In genomic region chrX:106092939-106093338, GRCm38 (mm10) we compare ENCODE assay signal across 13 mouse cellular contexts. TPM values are rescaled to one million over a fixed set of nuclear protein-coding genes. Genes with fewer than 3 reads are reported as not detected.
DNase-seq lines count a peak whose midpoint lies in the region; ATAC-seq lines count a peak whose summit lies in the region.
"Had no signal": no experiment of that assay in that cellular context is flagged by ENCODE, and none has a peak within 500 bp of the region (broad histone marks: within the 10 kb centered on the region; RNA-seq: fewer than 3 reads in every experiment).

No protein-coding gene starts in this region.

- H3K27ac ChIP-seq in kidney, embryonic 14.5 days (ENCODE audit: low read depth, low read length) = peak overlapping the region; percentile 65
- H3K27ac ChIP-seq in limb, embryonic 13.5 days = no peak overlapping the region
- H3K27ac ChIP-seq: hindbrain, embryonic 14.5 days; layer of hippocampus, adult 2 months had no signal

- H3K9me3 ChIP-seq in kidney, embryonic 14.5 days (ENCODE audit: control insufficient read depth, low read length) = no peaks in the 10 kb centered on the region
- no peaks in the 10 kb centered on the region for H3K9me3 ChIP-seq in limb, embryonic 13.5 days

- no peak overlapping the region for H3K4me3 ChIP-seq in kidney, embryonic 14.5 days (ENCODE audit: low read length)
- no peak overlapping the region for H3K4me3 ChIP-seq in limb, embryonic 13.5 days
- H3K4me3 ChIP-seq: layer of hippocampus, adult 2 months had no signal

- peaks cover 4% of the 10 kb centered on the region; the same call in 1 of the 2 replicates for H3K4me1 ChIP-seq in kidney, embryonic 14.5 days (ENCODE audit: control insufficient read depth, insufficient read depth, low read length)
- peaks cover 4% of the 10 kb centered on the region; the same call in 1 of the 2 replicates for H3K4me1 ChIP-seq in limb, embryonic 13.5 days

- no peak overlapping the region for H3K9ac ChIP-seq in kidney, embryonic 14.5 days (ENCODE audit: low read depth, low read length)
- no peak overlapping the region for H3K9ac ChIP-seq in limb, embryonic 13.5 days
- H3K9ac ChIP-seq: hindbrain, embryonic 14.5 days; lung, embryonic 14.5 days had no signal

- ATAC-seq in kidney, embryonic 14.5 days (ENCODE audit: low FRiP score, low TSS enrichment) = peak; percentile 62; the same call in 1 of the 2 replicates
- peak; percentile 67 for ATAC-seq in limb, embryonic 13.5 days (ENCODE audit: low FRiP score, low read depth)

- no peaks in the 10 kb centered on the region for H3K36me3 ChIP-seq in kidney, embryonic 14.5 days (ENCODE audit: control insufficient read depth, insufficient read depth, low read length)
- H3K36me3 ChIP-seq in limb, embryonic 13.5 days = peaks cover 5% of the 10 kb centered on the region; the same call in 1 of the 2 replicates

- 32% methylated on average over 5 of the region's 5 CpGs for WGBS in kidney, embryonic 14.5 days
- 28% methylated on average over 5 of the region's 5 CpGs for WGBS in limb, embryonic 13.5 days

- DNase-seq in kidney, postnatal 14 days = no peak
- DNase-seq in Muller cell, postnatal 12 days (ENCODE audit: inconsistent ontology term) = peak; percentile 6
- peak; percentile 9 for DNase-seq in embryo, embryonic 10 days (ENCODE audit: low spot score)
- no peak for DNase-seq in thymus, postnatal 14 days
- DNase-seq in cerebellum, postnatal 4 days (ENCODE audit: low spot score in 2 of 2) = no peak
- DNase-seq: cerebellum, adult 9-10 months; gastrocnemius, postnatal 14 days; left cerebral cortex, postnatal 4 days had no signal

- H3K27me3 ChIP-seq in kidney, embryonic 14.5 days (ENCODE audit: control insufficient read depth, insufficient read depth, low read length) = no peaks in the 10 kb centered on the region
- H3K27me3 ChIP-seq in limb, embryonic 13.5 days = no peaks in the 10 kb centered on the region

- no peak overlapping the region; the same call in 1 of the 2 replicates for H3K4me2 ChIP-seq in kidney, embryonic 14.5 days (replicated peaks; ENCODE audit: low read depth, low read length)
- H3K4me2 ChIP-seq in limb, embryonic 13.5 days (replicated peaks) = peak overlapping the region; percentile 16; the same call in 1 of the 2 replicates
- H3K4me2 ChIP-seq: hindbrain, embryonic 14.5 days; lung, embryonic 14.5 days had no signal

RNA-seq across cellular contexts. Expression of gene Tlr13, which starts 50.1 kb away (rescaled TPM):
- polyA plus RNA-seq in kidney, embryonic 14.5 days (2014; fragmentation: Nextera tagmentation; extraction: Ambion mirVana) = 0.31 and 0.47 TPM in 2 replicates
- polyA plus RNA-seq in limb, embryonic 13.5 days (2015; fragmentation: Nextera tagmentation; extraction: Ambion mirVana) = 0.52 and 0.57 TPM in 2 replicates

Comparison
In these comparisons a context has a peak if more than half of its experiments do, and no peak if none do; other contexts are left out.
1. DNase-seq: peak in Muller cell, postnatal 12 days (single experiment) and embryo, embryonic 10 days (single experiment); none in kidney, postnatal 14 days (single experiment), thymus, postnatal 14 days (single experiment) and cerebellum, postnatal 4 days (0 of 2).